Mouse (Mus musculus) adrenal gland, adult 18-20 months (tissue): ENCODE data around the gene Fbxl14. TPM values are rescaled to one million over a fixed set of nuclear protein-coding genes. Genes with fewer than 3 reads are reported as not detected.
"Not testable (repeated sequence)": the region's sequence is repeated elsewhere in the genome, so short reads cannot be mapped to it uniquely, and the experiment has no call there.

Experiments
- DNase-seq, 2 experiments: peaks; one replicate each; pipeline ENCODE4 v3.0.0; 2021 to 2022; ENCODE audit warnings: low spot score in 2 of 2
- long read RNA-seq, 2 experiments: library from polyadenylated mRNA; stranded (forward); transcript quantifications; one replicate each; pipeline ENCODE4 v2.0.0; 2021
- total RNA-seq, 2 experiments: library from RNA; stranded (reverse); gene quantifications; 1 replicate in 1 of 2; 2 replicates in 1 of 2; pipeline ENCODE4 v1.2.3; 2021

Fbxl14 gene
- 10 to 100 TPM; 31.7 to 34.1 TPM for total RNA-seq
- long read RNA-seq, experiment 1, transcript Fbxl14-201 (1 exons, 2,963 nt), result major isoform, 19 of 19 reads
- long read RNA-seq, experiment 1, partial matches to known transcripts, result 0 of 19 reads
- long read RNA-seq, experiment 1, other reads (novel, unspliced or antisense), result 0 of 19 reads
- long read RNA-seq, experiment 2, transcript Fbxl14-201 (1 exons, 2,963 nt), result major isoform, 14 of 15 reads
- long read RNA-seq, experiment 2, partial matches to known transcripts, result 0 of 15 reads
- long read RNA-seq, experiment 2, other reads (novel, unspliced or antisense), result 1 of 15 reads

- DNase-seq, result peak in 1 of 2 experiments; percentile 51
These were observed at the start of gene Fbxl14 for GRCm38 (mm10) chr6:119479343-119479875. Gene Fbxl14 (plus strand): TSS chr6:119479668.

DNA sequence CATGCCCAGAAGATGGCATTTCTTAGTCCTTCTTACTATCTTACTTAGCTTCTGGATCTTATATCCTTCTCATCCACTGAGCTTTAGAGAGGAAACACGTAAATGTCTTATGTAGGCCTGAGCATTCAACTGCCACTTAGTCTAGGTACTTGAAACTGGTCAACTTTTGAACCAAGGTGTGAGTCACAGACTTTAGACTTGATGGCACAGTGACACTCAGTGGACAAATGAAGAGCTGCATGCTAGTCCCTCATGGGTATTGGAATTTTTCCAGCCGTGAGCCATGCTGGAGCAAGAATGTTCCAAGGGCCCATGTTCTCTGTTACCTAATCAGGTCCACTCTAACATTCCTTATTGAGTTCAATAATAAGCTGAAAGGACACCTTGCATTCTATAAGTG, 49.0 kb upstream of the Fbxl14 start:
- peak; percentile 69 to 70 for DNase-seq

GRCm38 (mm10) chr6:119431751-119432324, 47.6 kb upstream of the Fbxl14 start:
- no peak for DNase-seq

DNA sequence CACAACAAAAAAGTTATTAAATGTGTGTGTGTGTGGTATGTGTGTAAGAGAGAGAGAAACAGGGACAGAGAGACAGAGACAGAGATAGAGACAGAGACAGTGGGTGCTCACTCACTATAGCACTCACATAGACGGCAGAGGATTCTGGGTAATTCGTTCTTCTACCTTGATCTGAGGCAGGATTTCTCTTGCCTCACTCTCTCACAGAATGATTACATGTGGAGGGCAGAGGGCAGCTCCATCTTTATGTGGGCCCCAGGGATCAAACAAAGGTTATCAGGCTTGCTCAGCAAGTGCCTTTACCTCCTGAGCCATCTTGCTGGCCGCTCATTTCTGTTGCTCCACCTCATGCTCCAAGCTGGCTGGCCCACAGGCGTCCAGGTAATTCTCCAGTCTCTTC, 45.1 kb upstream of the Fbxl14 start:
- DNase-seq, result no peak

GRCm38 (mm10) chr6:119437894-119438761, 41.3 kb upstream of the Fbxl14 start:
- DNase-seq, result no peak

DNA sequence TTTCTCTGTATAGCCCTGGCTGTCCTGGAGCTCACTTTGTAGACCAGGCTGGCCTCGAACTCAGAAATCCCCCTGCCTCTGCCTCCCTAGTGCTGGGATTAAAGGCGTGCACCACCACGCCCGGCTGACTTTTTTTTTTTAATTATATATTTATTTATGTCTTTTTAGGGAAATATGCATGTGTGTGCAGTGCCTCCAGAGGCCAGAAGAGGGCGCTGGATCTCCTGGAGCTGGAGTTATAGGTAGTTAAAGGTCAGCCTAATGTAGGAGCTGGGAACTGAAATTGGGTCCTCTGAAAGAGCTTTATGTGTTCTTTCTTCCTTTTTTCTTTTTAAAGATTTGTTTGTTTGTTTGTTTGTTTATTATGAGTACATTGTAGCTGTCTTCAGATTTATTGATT, 36.7 kb upstream of the Fbxl14 start:
- not testable (repeated sequence) for DNase-seq

DNA sequence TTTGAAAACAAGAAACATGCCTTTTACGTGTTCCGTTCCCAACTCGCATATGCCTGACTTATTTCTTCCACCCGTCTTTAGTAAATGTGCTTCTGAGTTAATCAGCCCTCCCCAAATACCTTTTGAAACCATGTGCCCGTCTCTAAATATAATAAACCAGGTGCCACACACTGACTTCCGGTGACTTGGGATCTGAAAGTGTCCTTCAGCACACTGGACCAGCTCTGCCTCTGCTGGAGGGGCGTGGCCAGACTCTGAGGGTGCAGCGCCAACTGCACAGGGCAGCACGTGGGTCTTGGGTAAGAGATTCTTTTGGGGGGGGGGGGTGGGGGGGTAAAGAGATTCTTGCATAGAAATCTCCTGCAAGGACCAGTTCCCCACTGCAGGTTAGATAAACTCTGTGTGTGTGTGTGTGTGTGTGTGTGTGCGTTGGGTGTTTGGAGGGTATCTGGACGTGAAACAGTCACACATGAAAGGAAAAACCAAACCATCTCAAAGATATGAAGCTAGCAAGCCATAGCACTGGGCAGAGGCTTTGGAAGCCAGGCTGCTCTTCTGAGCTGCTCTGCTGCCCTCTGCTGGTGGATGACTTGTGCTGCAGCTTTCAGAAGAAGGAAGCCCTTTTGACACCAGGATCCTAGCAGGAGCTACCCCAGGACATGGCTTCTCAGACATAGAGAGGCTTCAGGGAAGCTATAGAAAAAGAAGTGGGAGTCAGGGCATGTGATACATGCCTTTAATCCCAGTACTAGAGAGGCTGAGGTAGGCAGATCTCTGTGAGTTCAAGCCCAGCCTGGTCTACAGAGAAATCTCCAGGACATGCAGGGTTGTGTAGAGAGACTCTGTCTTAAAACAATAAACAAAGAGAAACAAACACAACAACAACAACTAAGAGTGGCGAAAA, 35.5 kb upstream of the Fbxl14 start:
- DNase-seq, result peak; percentile 77 to 80

GRCm38 (mm10) chr6:119445671-119446607, 33.5 kb upstream of the Fbxl14 start:
- no peak for DNase-seq

- peak; percentile 30 to 33 for DNase-seq
These were observed 31.0 kb upstream of the Fbxl14 start for GRCm38 (mm10) chr6:119448321-119449059.

GRCm38 (mm10) chr6:119449060-119449499, 30.4 kb upstream of the Fbxl14 start:
- DNase-seq, result peak; percentile 48 to 62

DNA sequence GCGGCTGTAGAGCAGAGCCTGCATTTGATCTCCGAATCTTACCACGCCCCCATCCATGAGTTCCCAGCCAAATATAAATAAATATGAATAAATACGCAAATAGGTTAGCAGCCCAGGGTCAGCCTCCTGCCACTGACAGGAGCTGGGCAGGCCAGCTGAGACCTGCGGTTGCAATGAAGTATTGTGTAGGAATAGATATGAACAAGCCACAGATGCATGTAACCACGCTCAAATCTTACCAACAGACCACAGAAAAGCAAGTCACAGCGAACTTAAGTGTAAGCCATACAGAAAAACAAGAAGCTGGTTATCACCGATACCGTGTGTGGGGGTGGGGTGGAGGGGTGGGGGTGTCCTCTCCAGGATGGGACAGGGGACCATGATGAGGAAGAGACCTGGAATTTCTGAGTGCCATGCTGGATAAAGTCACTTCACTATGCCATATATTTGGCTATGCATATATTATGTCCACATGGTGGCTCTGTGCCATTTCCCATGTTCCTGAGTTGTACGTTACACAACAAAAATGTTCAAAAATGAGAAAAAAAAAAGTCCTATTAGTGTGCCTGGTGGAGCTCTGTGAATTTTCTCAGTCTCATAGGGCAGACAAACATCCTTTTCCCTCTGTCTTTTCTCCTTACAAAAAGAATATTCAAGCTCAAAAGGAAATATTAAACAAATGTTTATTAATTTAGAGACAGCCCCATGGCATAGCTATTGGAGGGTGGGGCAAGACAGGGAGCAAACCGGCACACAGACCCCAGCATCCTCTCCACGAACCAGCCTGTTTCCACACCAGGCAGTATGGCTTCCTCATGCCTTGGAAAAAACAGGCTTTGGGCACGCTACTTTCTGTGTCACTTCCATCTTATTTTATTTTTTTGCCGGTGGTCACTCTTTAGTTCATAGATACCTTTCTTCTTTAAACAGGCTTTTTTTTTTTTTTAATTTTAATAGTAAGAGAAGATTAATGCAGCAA, 28.2 kb upstream of the Fbxl14 start:
- DNase-seq, result no peak

GRCm38 (mm10) chr6:119451981-119452499, 27.4 kb upstream of the Fbxl14 start:
- peak in 1 of 2 experiments; percentile 41 for DNase-seq

DNA sequence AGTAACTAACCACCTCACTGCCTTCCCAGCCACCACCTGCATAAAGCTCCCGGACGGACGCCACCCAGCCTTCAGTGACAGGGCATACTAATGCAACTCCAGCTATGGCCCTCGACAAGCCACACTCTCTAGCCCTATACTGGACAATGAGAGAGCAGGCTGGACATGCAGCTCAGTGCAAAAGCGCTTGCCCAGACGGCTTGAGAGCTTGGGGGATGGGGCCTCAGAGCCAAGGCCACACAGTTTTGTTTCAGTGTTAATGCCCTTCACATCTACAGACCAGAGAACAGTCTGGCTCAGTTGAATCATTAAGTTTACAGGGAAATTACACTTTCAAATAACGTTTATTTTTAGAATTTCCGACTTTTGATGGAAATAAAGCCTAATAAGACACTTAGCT, 21.3 kb upstream of the Fbxl14 start:
- DNase-seq, result no peak

DNA sequence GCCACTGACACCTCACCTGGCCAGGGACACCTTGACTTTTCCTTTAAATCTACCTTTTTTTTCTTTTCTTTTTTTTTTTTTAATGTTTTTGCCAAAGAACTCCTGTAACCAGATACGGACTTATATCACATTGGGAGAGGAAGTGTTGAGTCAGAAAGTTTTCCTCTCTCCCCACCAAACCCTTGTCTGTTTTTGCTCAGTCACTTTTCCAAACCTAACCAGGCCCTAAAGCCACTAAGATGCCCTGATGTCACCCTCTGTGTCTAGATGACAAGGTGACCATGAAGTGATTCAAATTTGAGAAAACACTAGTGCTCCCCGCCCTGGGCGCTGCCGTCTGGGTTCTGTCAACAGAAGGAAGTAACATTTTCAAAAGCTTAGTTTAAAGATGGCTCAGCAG, 20.4 kb upstream of the Fbxl14 start:
- DNase-seq, result no peak

DNA sequence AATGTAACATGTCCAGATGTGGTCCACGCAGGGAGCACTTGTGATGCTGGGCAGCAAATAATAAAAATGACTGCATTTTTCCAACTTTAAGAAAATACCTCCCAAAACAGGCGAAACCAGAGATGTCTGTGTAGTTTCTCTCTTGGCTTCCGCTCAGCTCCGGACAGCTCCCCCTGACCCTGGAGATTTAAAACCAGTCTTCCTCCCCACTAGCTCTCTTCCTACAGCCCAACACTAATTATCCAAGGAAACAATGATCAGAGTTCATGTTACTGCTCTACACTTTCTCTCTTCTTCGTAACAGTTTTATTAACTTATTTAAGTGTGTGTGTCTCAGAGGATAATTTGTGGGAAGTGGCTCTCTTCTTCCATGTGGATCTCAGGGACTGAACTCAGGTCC, 19.1 kb upstream of the Fbxl14 start:
- no peak for DNase-seq

DNA sequence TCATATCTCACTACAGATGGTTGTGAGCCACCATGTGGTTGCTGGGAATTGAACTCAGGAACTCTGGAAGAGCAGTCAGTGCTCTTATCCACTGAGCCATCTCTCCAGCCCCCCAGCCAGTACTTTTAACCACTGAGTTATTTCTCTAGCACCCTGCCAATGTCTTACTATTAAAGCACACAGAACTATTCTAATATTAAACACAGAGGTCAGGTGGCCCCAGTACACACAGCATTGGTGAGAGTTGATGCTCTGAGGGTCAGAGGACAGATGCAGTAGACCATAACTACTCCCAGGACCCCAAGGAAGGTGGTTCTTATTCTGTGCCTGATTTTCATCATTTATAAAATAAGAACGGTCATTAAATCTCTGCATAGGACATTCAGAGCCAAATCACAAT, 13.3 kb upstream of the Fbxl14 start:
- no peak for DNase-seq
